Mouse (Mus musculus): Measurements from ENCODE around the gene Tppp2.
A peak's percentile ranks its signal among the peaks of the same experiment; 100 is the strongest.

Tppp2 gene

DNA sequence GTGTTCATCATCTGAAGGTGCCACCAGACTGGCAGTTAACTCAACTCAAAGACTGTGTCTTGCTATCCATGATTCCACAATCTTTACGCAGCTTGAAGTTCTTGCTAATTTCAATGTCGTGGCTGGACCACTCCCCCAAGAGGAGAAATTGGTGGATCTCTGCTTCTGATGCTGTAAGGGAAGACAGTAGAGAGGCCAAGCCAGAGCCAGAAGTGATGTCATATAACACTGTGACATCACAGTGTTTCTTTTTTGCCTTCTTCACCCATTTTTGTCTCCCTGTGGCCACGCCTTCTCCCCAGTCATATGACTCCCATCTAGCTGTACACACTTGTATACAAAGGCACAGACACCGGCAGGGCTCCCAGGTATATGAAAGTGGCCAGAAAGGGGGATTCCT lies at the start of gene Tppp2:
Tppp2 (plus strand) TSS at position 301 of the 400 bp plus-strand sequence.
- no peak for DNase-seq

DNA sequence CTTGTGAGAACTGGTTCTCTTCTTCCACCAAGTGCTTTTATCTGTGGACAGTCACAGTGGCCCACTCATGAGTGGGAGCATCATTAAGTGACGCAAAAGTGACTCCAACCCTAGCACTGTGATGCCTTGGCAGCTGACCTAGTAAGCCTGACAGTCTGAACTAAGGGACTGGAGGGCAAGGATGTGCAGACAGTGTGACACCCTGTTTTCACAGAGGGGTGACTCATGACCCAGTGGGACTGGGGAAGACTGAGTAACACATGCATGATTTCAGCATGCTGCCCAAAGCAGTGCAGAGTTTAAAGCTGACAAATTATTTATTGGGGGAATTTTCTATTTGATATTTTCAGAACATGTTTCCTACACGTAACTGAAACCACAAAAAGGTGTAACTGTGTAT lies 47.5 kb upstream of the Tppp2 start:
- no peak for DNase-seq

DNA sequence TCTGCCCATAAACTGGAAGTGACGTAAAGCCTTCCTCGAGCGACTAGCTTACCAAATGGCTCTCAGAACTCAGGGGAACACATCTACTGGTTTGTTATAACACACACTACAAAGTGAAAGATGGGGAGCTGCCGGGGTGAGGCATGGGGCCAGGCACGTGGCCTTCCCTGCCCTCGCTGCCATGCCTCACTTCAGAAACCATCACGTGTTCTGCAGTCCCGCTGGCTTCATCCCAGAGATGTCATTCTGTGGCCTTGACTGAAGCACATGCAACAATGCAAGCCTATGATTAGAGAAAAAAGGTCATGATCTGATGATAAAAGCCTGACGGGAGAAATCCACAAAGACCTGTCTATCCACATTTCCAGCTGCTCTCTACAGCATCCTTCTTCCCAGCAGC lies 46.5 kb upstream of the Tppp2 start:
- DNase-seq: no peak

DNA sequence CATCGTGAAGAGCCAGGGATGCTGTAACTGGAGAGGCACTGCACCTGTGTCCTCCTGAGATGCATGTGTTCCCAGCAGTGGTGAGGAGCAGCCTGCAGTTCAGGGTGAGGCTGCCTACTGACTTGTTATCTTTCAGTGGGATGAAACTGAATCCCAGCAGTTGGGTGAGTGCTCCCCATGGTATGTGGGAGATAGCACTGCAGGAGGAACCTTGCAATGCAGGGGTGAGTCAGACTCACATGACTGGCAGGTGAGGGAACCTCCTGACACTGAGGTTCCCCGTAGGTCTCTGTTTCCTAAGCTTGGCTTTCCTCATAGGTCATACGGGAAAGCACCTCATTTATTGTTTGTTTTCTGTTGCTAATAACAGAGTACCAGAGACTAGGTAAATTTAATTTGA lies 40.7 kb upstream of the Tppp2 start:
- no peak for DNase-seq

DNA sequence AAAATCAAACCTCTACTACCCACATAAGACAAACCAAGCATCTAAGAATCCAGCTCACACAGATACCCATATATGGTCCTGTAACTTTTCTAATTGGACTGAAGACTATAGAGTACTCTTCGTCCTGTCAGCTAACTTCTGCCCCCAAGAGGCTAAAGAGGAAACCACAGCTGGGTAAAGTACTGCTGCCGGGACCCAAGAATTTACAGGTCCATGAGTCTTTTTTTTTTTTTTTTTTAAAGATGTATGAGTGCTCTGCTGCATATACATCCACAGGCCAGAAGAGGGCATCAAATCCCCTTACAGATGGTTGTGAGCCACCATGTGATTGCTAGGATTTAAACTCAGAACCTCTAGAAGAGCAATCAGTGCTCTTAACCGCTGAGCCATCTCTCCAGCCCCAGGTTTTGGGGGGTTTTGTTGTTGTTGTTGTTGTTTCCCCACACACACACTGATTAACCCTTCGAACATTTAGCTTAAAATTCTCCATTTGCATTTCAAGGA lies 34.6 kb upstream of the Tppp2 start:
- DNase-seq: peak; percentile 84

- no peak for DNase-seq
Observed at GRCm38 (mm10) chr14:51884031-51884544, 34.1 kb upstream of the Tppp2 start.

DNA sequence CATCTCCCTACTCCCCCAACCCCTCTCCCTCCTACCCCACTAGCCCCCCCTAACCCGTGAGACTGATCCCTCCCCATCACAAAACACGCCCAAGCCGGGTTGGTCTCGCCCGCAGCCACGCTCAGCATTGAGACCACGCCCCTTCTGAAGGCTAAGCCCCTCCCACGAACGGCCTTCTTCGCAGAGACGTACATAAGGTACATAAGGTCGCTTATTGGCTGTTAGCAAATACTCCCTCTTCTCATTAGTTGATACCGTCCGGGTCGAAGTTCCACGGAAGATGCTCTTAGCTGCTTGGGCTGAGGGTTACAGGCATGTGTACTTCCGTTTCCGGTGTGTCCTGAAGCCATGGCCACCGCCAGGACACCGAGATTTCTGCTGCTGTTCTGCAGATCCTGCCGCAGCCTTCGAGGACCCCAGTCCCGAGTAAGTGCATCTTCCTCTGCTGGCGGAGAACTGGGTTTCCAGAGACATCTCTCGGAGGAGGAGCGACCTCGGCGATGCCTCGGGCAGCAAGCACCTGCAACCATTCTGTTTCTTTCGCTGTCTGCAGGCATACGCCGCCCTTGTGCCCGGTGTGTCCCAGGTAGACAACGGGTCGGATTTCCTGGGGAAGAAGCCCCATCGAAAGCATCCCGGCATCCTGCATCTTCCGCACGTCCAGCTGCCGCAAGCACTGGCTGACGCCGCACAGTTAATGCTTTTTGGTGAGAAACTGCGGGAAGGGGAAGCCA lies 33.5 kb upstream of the Tppp2 start, which contains the start of gene Mettl17:
Mettl17 (plus strand) TSS at position 245 of the 734 bp plus-strand sequence.
- peak; percentile 95 for DNase-seq

GRCm38 (mm10) chr14:51886051-51886450 lies 32.2 kb upstream of the Tppp2 start:
- DNase-seq: no peak

- DNase-seq: no peak
Observed at GRCm38 (mm10) chr14:51889833-51890232, 28.4 kb upstream of the Tppp2 start.

- peak; percentile 6 for DNase-seq
Observed at GRCm38 (mm10) chr14:51892191-51892939, 25.9 kb upstream of the Tppp2 start, which contains the start of gene Slc39a2. TSS of gene Slc39a2 (plus strand) at chr14:51892889.

DNA sequence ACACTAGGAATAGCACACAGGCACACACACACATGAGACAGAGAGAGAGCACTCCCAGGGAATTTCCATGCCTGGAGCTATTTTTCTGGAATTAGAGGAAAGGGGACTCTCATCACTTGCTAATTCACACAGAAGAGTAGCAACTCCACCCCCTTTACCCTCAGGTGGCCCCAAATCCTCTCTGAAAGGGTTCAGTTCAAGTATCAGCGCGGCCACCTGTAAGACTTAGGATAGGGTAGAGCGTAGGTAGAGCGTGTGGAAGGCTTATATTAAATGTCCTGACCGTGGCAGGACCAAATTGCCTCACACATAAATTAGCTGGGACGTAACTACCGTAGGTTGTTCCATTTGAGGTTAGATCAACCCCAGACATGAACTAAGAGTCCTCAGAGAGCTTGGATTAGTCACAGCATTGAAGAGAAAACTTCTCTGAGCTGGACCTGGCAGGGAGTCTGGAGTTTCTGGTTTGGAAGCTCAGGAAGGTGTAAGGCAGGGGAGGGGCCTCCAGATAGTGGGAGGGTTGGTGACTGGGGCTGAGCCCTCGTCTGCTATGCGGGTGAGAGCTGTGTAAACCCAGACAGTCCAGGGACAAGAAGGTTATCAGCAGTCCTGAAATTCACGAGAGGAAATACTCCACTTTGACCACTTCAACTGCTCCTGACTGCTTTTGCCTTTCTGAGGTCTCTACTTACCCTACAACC lies 25.0 kb upstream of the Tppp2 start:
- no peak for DNase-seq

- DNase-seq: no peak
Observed at GRCm38 (mm10) chr14:51893809-51894208, 24.4 kb upstream of the Tppp2 start.

DNA sequence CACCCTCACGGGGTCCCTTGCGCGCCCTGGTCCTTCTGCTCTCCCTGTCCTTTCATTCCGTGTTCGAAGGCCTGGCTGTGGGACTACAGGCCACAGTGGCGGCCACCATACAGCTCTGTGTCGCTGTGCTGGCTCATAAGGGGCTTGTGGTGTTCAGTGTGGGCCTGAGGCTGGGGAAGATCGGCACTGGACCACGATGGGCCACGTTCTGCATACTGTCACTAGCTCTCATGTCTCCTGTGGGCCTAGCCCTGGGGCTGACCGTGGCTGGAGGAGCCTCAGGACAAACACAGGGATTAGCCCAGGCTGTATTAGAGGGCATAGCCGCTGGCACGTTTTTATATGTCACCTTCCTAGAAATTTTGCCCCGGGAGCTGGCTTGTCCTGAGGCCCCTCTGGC lies 23.2 kb upstream of the Tppp2 start:
- DNase-seq: no peak

DNA sequence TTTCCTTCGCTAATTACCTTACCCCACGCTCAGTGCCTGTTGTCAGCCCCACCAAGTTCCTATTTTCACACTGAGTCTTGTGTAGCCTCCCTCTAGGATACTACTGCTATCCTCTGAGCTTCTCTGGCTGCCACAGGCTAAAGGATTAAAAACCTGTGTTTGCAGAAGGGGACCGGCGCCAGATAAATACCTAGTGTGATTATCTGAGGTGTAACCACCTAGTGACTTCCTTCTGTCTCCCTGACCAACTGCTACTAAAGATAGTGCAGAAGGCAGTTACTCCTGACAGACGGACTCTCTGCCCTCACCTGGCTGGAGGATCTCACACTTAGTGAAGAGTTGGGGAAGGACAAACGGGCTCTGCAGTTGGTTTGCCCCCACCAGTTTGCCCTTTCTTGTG lies 22.2 kb upstream of the Tppp2 start:
- DNase-seq: no peak

- DNase-seq: no peak
Observed at GRCm38 (mm10) chr14:51896539-51897170, 21.6 kb upstream of the Tppp2 start.

- DNase-seq: no peak
Observed at GRCm38 (mm10) chr14:51899351-51899750, 18.9 kb upstream of the Tppp2 start.

GRCm38 (mm10) chr14:51902806-51903710 lies 15.2 kb upstream of the Tppp2 start:
- peak; percentile 82 for DNase-seq

GRCm38 (mm10) chr14:51903782-51904181 lies 14.4 kb upstream of the Tppp2 start:
- no peak for DNase-seq

DNA sequence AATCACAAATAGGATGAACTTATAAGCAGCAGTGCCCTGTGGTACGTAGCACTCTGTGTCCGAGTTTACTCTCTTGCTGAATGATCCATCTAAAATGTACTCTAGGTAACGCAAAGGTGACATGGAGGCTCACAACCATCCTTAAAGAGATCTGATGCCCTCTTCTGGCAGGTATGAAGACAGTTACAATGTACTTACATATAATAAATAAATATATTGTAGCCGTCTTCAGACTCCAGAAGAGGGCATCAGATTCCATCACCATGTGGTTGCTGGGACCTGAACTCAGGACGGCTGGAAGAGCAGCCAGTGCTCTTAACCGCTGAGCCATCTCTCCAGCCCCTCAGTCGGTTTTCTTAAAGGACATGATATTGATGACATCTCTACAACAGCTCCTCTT lies 13.5 kb upstream of the Tppp2 start:
- peak; percentile 9 for DNase-seq

- DNase-seq: no peak
Observed at GRCm38 (mm10) chr14:51906102-51906501, 12.1 kb upstream of the Tppp2 start.

GRCm38 (mm10) chr14:51911301-51911700 lies 6.9 kb upstream of the Tppp2 start:
- no peak for DNase-seq

All from thymus, postnatal 25 days (tissue).